Mouse (Mus musculus) ovary, adult 18-20 months (tissue): ENCODE data around the gene Pcnx2.

Experiments
- DNase-seq: peaks from one replicate; pipeline ENCODE4 v3.0.0; 2022; ENCODE audit warnings: low spot score, mixed read lengths

The Pcnx2 gene

DNA sequence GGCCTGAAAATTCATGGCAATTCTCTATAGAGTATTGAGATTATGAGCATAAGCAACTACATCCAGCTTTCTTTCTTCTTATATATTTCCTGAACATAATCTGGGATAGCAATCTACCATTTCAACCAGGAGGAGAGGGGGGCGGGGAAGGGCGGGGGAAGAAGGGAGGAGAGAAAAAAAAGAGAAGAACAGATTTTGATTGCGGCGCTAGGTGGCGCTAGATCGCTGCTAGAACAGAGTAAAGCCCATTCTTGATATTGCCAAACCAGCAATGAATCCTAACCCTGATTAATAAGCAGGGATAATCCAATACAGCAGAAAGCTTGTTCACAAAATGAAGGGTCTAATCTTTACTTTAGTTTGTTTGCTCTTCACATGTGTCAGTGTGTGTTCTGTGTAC, 782 bp upstream of the Pcnx2 start:
- DNase-seq: no peak

DNA sequence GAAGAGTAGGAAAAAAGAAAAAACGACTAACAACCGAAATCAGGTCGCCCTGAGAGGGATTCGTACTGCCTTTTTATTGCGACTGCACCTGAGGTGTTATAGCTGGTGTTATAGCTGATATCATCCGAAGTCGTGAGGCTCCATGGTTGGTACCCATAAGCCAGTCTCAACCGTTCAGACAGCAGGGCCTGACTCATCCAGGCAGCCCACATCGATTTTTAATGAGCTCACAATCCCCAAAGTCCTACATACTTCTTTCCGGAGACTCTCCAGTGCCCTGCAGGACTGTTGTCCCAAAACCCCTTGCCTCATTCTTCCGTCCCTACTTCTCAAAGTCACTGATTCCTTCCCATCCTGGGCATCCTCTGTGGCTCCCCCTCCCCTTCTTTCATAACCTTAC, 729 bp downstream of the Pcnx2 start:
- no peak for DNase-seq

DNA sequence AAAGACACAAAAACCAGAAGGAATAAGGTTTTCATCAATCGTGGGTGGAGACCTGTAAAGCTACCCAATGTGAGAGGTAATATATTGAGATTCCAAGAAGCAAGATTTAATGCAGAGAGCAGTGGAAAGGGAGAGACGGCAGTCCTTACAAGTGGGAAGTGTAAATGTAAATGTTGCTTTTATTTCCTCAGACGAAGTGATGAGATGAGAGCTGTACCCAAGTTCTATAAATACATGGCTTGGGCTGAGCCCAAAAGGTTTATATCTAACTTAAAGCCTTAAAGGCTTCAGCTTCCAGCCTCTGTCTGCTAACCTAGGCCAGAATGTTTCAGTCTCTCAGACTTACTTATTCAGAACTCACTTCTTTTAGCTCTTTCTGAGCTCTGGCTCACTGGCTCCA, 8.2 kb downstream of the Pcnx2 start:
- DNase-seq: no peak

DNA sequence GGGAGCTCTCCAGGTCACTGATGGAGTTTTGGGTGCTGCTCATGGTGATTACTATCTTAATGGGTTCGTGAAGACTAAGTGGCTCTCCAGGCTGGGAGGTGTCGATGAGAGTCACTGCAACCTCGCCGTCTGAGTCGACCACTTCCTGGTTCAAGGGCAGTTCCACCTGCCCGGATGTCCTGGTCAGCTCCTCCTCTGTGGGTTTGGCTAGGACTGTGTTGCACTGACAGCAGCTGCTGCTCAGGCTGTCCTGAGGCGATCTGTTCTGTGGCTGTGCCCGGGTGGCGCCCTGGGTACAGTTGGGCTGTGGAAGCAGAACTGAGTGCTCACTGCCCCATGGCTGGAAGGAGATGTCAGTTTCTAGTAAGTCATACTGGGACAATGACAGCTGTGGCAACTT, 10.6 kb downstream of the Pcnx2 start:
- no peak for DNase-seq

DNA sequence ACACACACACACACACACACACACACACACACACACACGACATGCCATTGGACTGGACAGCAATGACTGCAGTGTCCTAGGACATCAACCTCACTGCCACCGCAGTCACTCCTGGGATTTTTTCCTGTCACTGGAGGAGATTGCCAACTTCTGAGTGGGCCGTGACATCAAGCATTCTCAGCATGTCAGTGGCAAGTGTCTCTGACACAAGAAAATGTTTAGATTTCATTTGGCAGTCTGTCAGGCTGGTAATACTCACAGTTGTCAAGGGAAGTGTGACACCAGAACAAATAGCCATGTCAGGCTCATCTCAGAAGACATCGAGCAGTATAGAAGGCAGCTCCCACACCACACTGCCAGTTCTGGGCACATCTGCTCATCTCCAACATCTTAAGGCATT, 17.7 kb downstream of the Pcnx2 start:
- no peak for DNase-seq

DNA sequence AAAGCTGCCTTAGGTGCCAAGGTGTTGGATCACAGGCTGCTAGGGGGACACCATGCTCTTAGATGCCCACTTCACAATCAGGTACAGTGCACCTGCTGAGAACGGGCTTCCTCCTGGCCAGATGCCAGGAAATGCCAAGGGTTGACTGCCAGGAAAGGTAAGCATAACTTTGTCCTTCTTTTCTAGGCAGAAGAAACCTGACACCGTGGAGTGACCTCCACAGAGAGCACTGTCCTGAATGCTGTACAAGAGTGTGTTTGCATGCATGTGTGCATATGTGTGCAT, 24.9 kb downstream of the Pcnx2 start:
- DNase-seq: no peak

DNA sequence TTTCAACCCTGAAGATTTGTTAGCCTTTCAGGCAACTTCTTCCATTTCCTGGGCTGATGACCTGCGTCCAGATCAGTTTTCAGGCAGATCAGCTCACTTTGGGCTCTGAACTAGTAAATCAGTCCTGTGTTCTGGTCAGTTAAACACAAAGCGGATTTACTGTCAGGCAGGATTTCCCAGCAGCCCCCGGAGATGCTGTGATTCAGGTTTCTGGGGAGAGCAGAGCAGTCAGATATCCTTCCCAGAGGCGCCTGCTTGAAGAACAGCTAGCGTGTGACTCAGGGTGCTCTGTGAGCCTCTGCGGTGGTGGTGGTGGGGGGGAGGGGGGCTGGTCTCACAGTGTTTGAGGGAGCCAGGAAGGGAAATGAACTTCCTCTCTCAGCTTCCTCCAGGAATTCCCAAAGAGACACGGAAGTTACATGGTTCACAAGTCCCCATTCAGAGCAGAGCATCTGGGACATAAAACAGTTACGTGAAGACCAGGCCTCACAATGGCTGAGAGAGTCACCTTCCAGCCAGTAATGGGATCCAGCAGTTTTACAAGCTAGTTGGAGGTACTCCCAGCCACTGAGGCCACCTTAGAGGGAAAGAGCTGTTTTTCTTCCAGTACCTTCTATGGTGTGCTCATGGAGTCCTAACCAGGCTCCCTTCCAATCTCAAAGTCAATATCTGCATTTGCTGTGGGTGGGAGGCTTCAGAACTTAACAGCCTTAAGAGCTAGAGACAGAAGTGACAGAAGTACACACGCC, 25.4 kb downstream of the Pcnx2 start:
- no peak for DNase-seq

DNA sequence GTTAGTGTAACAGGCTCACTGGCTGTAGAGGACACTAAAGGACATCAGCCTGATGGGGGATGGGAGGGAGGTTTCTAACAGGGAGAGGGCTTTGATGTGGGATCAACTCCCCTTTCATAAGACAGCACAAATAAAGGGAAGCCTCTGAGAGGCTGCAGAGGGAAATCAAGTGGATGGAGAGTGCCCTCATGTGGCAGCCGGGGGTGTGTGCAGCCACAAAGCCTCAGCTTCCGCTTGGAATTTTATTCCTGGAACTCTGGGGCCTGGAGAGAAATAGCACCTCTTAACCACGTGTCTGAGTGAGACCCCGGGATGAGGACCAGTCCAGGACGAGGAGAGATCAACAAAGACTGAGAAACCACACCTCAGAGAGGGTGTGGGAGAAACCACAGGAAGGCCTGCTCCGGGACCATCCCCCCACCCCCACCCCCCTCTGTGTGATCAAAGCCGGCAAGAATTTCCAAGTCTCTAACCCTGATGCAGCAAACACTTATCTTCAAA, 27.2 kb downstream of the Pcnx2 start:
- peak; percentile 53 for DNase-seq

DNA sequence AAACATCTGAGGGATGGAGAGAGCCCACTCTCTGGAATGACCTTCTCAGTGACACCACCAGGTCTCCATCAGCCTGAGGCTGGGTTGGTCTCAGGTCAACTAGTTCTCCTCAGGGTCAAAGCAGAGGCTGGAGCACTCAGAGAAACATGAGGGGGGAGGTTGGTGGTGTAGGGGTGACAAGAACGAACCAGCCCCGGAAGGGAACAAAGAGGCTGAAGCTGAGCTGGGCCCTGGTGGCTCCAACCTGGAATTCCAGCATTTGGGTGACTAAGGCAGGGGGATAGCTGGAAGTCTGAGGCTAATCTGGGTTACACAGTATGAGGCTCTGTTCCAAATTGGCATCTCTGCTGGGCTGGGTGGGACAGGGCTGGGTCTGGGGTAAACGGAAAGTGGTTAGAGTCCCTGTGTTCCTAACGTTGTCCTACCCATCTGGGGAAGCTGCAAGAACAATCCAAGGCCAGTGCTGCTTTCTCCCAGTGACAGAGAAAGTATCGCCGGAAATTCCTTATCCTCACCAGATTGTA, 27.9 kb downstream of the Pcnx2 start:
- DNase-seq: no peak

DNA sequence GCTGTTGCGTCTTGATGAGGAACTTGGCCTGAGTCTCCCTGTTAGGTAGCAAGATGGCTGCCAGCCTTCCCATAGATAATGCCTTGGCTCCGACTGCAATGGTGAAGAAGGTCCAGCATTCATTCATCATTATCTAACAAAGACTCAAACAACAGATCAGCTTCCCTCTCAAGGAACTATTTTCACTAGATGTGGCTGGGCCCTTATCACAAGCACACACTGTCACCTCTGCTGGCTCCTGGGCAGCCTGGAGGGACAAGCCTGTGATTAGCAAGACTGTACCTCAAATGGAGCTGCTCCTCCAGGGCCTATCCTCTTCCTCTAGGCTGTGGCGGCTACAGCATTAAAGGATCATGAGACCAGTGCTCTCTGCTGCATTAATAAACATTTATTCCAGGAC, 28.4 kb downstream of the Pcnx2 start:
- DNase-seq: no peak

DNA sequence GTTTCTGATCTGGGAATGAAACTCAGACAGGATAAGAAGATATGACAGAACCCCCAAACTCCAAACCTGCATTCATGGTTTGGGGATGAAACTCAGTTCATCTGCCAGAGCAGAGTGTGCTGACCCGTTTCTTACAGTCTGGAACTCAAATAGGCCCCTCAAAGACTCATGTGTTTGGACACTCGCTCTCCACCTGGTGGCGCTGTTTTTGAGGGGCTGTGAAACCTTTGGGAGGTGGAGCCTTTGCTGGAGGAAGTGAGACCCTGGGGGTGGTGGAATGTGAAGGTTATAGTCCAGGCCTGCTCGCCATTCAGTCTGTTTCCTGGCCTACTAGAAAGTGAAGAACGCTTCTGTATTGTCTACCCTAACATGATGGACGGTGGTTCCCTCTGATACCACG, 29.6 kb downstream of the Pcnx2 start:
- no peak for DNase-seq

DNA sequence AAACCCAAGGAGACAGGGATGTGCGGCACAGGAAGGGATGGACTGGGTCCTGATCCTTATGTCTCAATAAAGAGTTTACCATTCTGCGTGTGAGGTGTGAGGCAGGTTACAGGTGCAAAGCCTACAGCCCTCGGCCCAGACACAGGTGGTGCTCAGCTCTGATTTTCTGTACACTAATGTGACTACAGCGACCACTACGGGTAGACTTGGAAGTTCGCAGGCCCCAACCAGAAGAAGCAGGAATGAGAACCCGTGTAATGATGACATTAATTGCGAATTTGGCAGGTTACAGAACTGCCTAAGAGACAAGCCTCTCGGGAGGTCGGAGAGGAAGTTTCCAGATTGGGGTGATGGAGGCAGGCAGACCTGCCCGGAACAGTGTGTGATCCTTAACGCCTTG, 32.0 kb downstream of the Pcnx2 start:
- DNase-seq: no peak

- DNase-seq: no peak
Observed at GRCm38 (mm10) chr8:125857251-125857650, 40.9 kb downstream of the Pcnx2 start.

GRCm38 (mm10) chr8:125856160-125856559, 42.0 kb downstream of the Pcnx2 start:
- no peak for DNase-seq

DNA sequence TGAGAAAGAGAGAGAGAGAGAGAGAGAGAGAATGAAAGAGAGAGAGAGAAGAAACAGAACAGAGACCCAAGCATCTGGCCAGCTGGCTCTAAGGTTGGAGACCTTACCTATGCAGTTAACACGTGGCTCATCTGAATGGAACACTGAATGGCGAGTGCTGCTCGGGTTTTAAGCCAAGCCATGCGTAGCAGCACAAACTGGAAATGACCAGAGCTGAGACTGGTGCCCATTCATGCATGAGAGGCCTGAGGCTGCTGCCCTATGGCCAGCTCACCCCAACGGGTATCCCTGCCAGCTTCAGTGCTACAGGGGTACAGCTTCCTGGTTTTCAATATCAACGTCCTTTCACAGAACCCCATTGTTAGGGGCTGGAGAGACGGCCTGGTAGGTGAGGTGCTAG, 43.7 kb downstream of the Pcnx2 start:
- no peak for DNase-seq

GRCm38 (mm10) chr8:125853300-125853699, 44.8 kb downstream of the Pcnx2 start:
- DNase-seq: no peak

DNA sequence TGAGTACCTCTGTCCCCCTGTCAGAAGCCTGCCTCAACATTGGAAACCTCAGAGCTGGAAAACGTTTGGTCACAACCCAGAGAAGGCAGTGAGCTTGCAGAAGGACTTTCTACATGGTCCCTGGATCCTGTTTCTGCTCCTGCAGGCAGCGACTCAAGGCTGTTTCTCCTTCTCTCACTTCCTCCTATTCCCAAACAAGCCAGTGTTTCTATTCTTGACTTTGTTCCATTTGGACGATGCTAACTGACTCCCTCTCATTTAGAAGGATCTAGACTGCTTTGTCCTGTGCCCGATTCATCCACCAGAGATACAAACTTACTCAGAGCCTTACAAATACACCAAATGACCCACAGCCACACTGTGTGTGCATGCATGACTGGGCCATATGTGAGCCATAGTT, 48.9 kb downstream of the Pcnx2 start:
- DNase-seq: no peak

DNA sequence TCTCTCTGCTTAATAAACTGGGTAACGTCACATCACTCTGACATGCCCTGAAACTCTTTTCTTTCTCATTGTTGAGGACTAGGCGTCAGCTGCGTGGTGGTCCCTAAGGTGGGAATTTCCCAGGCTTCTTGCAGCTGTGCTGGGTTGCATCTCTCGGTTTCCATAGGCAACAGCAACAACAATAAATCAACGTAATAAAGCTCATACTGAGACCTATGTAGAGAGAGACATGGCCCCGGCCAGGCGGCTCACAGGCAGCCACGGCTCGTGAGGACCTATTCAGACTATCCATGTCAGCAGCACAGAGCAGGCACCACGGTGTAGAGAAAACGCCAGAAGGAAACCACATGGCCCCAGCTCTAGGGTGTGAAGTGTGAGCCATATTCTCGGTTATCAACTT, 50.3 kb downstream of the Pcnx2 start:
- DNase-seq: no peak

DNA sequence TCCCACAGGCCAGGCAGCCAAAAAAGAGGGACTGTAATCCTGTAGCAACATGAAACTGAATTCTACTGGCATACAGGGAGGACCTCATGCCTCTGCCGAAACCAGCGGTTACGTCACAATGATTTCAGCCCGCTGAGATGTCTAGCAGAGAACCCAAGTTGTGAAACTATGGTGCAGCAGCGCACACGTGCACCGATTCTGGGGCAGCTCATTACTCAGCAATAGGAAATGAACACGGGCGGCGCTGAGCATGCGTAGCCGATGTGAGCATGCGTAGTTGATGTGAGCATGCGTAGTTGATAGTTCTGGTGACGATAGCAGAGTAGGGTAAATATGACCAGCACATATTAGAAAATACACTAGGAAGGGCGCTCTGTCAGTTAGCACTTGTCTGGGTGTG, 52.8 kb downstream of the Pcnx2 start:
- no peak for DNase-seq

DNA sequence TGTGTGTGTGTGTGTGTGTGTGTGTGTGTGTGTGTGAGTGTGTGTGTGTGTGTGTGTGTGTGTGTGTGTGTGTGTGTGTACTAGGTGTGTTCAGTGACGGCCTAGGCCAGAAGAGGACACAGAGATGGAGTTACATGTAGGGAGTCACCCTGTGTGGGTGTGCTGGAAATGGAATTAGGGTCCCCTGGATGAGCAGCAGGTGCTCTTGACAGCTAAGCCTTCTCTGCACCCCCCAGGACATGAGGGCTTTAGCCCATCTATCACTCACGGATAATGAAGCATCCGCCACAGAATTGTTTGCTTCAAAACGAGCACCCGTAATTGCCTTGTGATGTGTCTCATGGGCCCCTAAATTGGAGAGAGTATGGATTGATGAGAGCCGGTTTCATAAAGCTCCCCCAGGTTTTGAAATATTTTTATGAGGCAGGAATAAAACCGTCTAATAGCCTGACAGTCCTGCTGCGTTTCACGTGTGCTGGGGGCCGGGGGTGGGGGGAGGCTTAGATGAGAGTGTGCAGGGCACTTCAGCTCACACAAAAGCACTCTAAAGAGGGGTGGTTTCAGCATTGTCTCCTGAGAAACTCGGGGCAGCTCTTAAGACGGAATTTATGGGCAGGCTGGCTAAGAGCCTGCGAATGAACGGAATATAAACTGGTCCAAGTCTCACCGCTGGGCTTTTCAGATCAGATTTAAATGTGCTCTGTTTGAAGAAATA, 54.8 kb downstream of the Pcnx2 start:
- no peak for DNase-seq

- no peak for DNase-seq
Observed at GRCm38 (mm10) chr8:125842158-125842557, 56.0 kb downstream of the Pcnx2 start.

GRCm38 (mm10) chr8:125824688-125825087, 73.4 kb downstream of the Pcnx2 start:
- no peak for DNase-seq

DNA sequence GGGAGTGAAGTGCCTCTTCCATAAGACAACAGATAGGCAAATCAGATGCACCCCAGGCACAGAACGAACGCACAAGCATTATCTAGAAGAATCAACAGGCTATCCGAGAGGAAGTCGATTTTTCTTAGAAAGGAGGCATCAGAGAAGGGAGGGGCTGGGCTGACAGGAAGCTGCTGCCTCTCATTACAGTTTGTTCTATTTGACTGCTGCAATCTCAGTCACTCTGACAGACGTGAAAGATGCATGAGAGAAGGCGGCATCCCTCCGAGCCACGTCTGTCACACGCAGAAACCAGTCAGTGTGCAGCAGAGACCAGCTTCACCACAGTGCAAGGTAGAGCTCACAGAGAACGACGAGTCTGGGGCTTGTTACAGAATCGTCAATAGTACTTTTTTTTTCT, 74.4 kb downstream of the Pcnx2 start:
- no peak for DNase-seq

DNA sequence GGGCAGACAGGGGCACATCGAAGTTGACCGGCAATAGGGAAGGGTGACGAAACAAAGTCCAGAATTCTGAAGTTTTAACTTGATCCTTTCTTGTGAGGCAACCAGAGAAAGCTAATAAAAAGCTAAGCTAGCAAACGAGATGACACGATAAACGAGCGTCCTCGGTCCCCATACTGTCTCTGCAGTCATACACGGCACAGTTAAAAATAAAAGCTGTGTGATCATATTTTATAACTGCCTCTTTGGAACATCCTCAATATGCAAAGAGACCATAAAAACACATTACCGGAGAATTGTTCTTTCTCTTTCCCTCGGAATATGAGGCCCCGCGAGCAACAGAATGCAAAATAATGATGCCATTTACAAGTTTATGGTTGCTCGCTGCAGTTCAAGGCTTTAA, 76.1 kb downstream of the Pcnx2 start:
- DNase-seq: no peak
